Mouse (Mus musculus) gastrocnemius, adult 2 months (tissue): ENCODE results near the gene Naa40. TPM values are rescaled to one million over a fixed set of nuclear protein-coding genes. Genes with fewer than 3 reads are reported as not detected.

ENCODE experiments used
- DNase-seq: peaks from one replicate; pipeline ENCODE4 v3.0.0; 2022
- H3K27ac ChIP-seq: fragments of 200-600 bp; 2 replicates; pipeline ENCODE4 v1.8.1; 2022; ENCODE audit warnings: mild to moderate bottlenecking
- H3K4me3 ChIP-seq: fragments of 200-600 bp; 2 replicates; pipeline ENCODE4 v1.8.1; 2022; ENCODE audit warnings: mild to moderate bottlenecking, moderate library complexity
- CTCF ChIP-seq: fragments of 200-600 bp; IDR thresholded peaks from 2 replicates; pipeline ENCODE4 v1.8.1; 2022; ENCODE audit warnings: antibody characterized with exemption, mild to moderate bottlenecking, moderate library complexity
- intact Hi-C: fragments of 180-260 bp; cut with DNase I; formaldehyde crosslinking; loops from one replicate; pipeline ENCODE4 v1.15.1; 2025
- total RNA-seq, 2 experiments: library from RNA; stranded (reverse); gene quantifications; 2 replicates each; pipeline ENCODE4 v1.2.3; 2021

Naa40 gene
- total RNA-seq, 2 experiments from 2014 or later, result 10.0 to 12.7 TPM

GRCm38 (mm10) chr19:7204898-7205297 is 36.1 kb downstream of the Naa40 start:
- TF ChIP-seq CTCF, result no peak
- intact Hi-C loops, result no loop called here
- no peak for DNase-seq
- Histone ChIP-seq H3K27ac (peak overlapping the region; percentile 97), H3K4me3 (peak overlapping the region; percentile 83)

- no peak overlapping the region for H3K4me3 ChIP-seq
- peak overlapping the region; percentile 31; the same call in 1 of the 2 replicates for H3K27ac ChIP-seq
- no peak for DNase-seq
- no peak for TF ChIP-seq CTCF
- intact Hi-C loops, result no loop called here
These were observed 40.6 kb downstream of the Naa40 start for GRCm38 (mm10) chr19:7200427-7200826.

- intact Hi-C loops, result no loop called here
- no peak overlapping the region for H3K27ac ChIP-seq
- TF ChIP-seq CTCF, result no peak
- no peak for DNase-seq
- H3K4me3 ChIP-seq, result no peak overlapping the region
These were observed 41.9 kb downstream of the Naa40 start for GRCm38 (mm10) chr19:7199089-7199488.

DNA sequence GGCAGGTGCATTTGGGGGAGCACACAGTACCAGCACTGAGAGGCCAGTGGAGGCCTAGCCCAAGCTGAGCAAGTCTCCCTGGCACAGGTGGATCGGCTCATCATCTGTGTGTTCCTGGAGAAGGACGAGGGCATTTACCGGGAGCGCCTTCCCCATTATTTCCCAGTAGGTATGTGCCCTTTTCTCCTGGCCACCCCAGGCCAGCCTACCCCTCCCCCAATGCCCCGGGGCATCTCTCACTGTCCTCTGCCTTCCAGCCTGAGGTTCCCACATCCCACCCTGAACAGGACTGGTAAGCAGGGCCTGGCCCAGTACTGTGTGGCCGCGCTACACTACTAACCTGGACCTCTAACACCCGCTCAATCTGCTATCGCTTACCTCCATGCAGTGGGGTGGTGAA is 43.5 kb downstream of the Naa40 start:
- H3K4me3 ChIP-seq, result no peak overlapping the region
- intact Hi-C loops, result no loop called here
- H3K27ac ChIP-seq, result no peak overlapping the region
- no peak for TF ChIP-seq CTCF
- no peak for DNase-seq

DNA sequence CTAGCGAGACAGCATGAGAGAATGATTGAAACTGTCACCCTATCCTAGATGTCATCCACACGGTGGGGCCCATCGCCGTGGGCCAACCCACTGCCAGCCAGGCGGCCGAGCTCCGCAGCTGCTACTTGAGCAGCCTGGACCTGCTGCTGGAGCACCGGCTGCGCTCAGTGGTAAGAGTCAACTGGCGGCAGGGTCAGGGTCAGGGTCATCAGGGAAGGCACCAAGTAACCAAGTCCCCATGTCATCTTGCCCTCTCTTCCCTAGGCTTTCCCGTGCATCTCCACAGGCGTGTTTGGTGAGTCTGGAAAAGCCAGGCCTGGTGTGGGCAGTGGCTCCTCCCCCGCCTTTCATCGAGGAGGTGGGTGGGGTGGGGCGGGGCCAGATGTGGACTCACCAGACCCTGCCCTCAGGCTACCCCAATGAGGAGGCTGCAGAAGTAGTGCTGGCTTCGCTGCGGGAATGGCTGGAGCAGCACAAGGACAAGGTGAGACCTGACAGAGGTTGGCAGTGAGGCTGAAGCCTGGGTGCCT is 44.2 kb downstream of the Naa40 start:
- no peak overlapping the region for H3K27ac ChIP-seq
- no peak for TF ChIP-seq CTCF
- intact Hi-C loops, result loop anchor here (1.0 kb wide), 2 partner anchors 129 to 133 kb away; no protein-coding TSS in a partner anchor
- H3K4me3 ChIP-seq, result no peak overlapping the region
- DNase-seq, result no peak

- TF ChIP-seq CTCF, result no peak; the same call in 1 of the 2 replicates
- peak overlapping the region; percentile 0; the same call in 1 of the 2 replicates for H3K4me3 ChIP-seq
- peak overlapping the region; percentile 46; the same call in 1 of the 2 replicates for H3K27ac ChIP-seq
- intact Hi-C loops, result loop anchor here (1.0 kb wide), 2 partner anchors 128 to 132 kb away; no protein-coding TSS in a partner anchor
- DNase-seq, result peak; percentile 79
These were observed 44.9 kb downstream of the Naa40 start for GRCm38 (mm10) chr19:7195900-7196728.

DNA sequence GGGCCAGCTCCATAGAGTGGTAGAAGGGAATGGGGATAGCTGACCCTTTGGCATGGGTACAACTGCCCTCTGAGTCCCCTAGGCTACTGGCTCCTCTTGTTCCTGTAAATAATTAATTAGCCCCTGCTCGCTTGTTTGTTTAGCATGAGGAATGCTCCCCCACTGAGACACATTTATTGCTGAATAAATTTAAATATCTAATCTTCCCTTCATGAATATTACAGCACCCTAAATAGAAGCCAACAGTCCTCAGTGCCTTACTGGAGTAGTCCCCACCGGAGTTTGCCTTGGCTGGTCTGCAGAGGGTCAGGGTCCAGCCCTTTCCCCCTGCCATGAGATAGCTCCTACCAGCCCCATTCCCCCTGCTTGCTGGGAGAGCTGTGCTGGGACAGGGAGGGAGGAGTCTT is 48.4 kb downstream of the Naa40 start:
- TF ChIP-seq CTCF, result no peak
- no peak for DNase-seq
- Histone ChIP-seq H3K27ac (no peak overlapping the region), H3K4me3 (no peak overlapping the region)
- intact Hi-C loops, result no loop called here

GRCm38 (mm10) chr19:7191639-7192038 is 49.3 kb downstream of the Naa40 start:
- intact Hi-C loops, result no loop called here
- H3K4me3 ChIP-seq, result no peak overlapping the region

GRCm38 (mm10) chr19:7190986-7191385 is 50.0 kb downstream of the Naa40 start:
- no peak for DNase-seq
- intact Hi-C loops, result no loop called here

More at GRCm38 (mm10) chr19:7191639-7192038, 49.3 kb downstream of the Naa40 start:
- DNase-seq, result no peak
- TF ChIP-seq CTCF, result no peak
- H3K27ac ChIP-seq, result no peak overlapping the region

DNA sequence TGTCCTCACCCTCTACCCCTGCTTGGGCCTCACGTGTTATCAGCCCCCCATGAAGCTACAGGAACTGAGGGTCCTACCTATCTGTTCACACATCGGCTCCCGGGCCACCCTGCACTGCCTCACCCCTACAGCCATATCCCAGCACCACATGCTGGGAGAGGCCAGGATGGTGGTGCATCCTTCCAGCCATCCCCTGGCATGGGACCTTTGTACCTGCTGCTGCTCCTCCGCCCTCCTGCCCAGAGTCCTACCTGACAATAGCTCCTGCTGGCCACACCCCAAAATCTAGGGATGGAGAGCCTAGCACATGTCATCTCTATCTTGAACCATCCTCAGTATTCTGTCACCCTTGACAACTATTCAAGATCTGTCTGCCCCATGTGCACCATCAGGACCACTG is 52.0 kb downstream of the Naa40 start:
- Histone ChIP-seq H3K27ac (no peak overlapping the region), H3K4me3 (no peak overlapping the region)
- no peak for DNase-seq
- TF ChIP-seq CTCF, result no peak
- intact Hi-C loops, result no loop called here

More at GRCm38 (mm10) chr19:7190986-7191385, 50.0 kb downstream of the Naa40 start:
- TF ChIP-seq CTCF, result no peak
- H3K27ac ChIP-seq, result no peak overlapping the region
- no peak overlapping the region for H3K4me3 ChIP-seq

GRCm38 (mm10) chr19:7187157-7187556 is 53.8 kb downstream of the Naa40 start:
- no peak overlapping the region for H3K27ac ChIP-seq
- no peak for DNase-seq
- H3K4me3 ChIP-seq, result no peak overlapping the region
- intact Hi-C loops, result no loop called here
- no peak for TF ChIP-seq CTCF

DNA sequence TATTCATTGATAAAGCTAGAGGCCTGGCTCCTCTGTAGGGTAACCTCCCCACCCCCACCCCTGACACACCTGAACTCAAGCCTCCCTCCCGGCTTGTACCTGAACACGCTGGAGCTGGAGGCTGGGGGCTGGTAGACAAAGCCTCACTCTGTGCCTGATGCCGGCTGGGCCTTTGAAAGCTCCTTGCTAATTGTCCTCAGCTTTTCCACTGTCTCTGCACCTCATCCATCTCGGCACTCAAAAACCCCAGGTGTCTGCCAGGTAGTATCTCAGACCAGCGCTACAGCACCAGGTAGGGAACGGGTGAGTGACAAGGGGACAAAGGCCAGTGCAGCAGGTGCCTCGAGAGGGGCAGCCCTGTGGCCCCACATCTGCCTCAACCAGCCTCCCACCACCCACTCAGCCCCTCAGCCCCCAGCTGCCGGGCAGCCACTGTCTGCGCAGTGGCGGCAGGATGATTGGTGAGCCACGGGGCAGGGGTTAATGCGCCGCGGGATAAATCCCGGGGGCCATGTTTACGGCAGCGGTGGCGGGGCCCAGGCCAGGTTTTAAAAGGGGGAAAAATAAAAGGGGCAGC is 55.2 kb downstream of the Naa40 start:
- TF ChIP-seq CTCF, result no peak
- DNase-seq, result no peak
- intact Hi-C loops, result no loop called here
- no peak overlapping the region for H3K4me3 ChIP-seq
- H3K27ac ChIP-seq, result no peak overlapping the region

GRCm38 (mm10) chr19:7185059-7185458 is 55.9 kb downstream of the Naa40 start:
- no peak for TF ChIP-seq CTCF
- intact Hi-C loops, result no loop called here
- no peak overlapping the region for H3K27ac ChIP-seq
- H3K4me3 ChIP-seq, result no peak overlapping the region
- no peak for DNase-seq
